Mouse (Mus musculus) testis, adult 2 months (tissue): Measurements from ENCODE around the gene OR5BS1P. TPM values are rescaled to one million over a fixed set of nuclear protein-coding genes. Genes with fewer than 3 reads are reported as not detected.
A peak's percentile ranks its signal among the peaks of the same experiment; 100 is the strongest.
"Not testable (repeated sequence)": the region's sequence is repeated elsewhere in the genome, so short reads cannot be mapped to it uniquely, and the experiment has no call there.

ENCODE experiments used
- H3K27ac ChIP-seq: fragments of 200-500 bp; 2 replicates; pipeline ENCODE4 v1.5.1; 2012; ENCODE audit warnings: low read depth, low read length; ENCODE audit not compliant: control insufficient read depth, insufficient read depth
- H3K27me3 ChIP-seq: fragments of 200-500 bp; 2 replicates; pipeline ENCODE4 v1.6.1; 2012; ENCODE audit warnings: mild to moderate bottlenecking, low read length, moderate library complexity; ENCODE audit not compliant: control insufficient read depth, insufficient read depth
- H3K36me3 ChIP-seq: fragments of 200-500 bp; 2 replicates; pipeline ENCODE4 v1.6.1; 2012; ENCODE audit warnings: mild to moderate bottlenecking, low read length; ENCODE audit not compliant: control insufficient read depth, insufficient read depth
- H3K4me1 ChIP-seq: fragments of 200-500 bp; 2 replicates; pipeline ENCODE4 v1.6.1; 2012; ENCODE audit warnings: low read length; ENCODE audit not compliant: control insufficient read depth, insufficient read depth
- H3K4me3 ChIP-seq: fragments of 200-500 bp; 2 replicates; pipeline ENCODE4 v1.5.1; 2012; ENCODE audit warnings: low read depth, mild to moderate bottlenecking, low read length, moderate library complexity, mixed read lengths; ENCODE audit not compliant: control insufficient read depth
- CTCF ChIP-seq: fragments of 200-500 bp; IDR thresholded peaks from 2 replicates; pipeline ENCODE4 v1.5.1; 2012; ENCODE audit warnings: low read depth, mild to moderate bottlenecking, inconsistent platforms, low read length, moderate library complexity; ENCODE audit not compliant: control insufficient read depth, insufficient read depth, insufficient replicate concordance
- POLR2A ChIP-seq: fragments of 200-500 bp; IDR thresholded peaks from 2 replicates; pipeline ENCODE4 v1.6.1; 2012; ENCODE audit warnings: low read depth, mild to moderate bottlenecking, inconsistent platforms, low read length, moderate library complexity; ENCODE audit not compliant: control insufficient read depth
- polyA plus RNA-seq: library from polyadenylated mRNA; depleted of rRNA; stranded (reverse); fragments of >200 nt; gene quantifications from 2 replicates; pipeline ENCODE4 v1.2.3, GENCODE M21; 2012; rRNA removed

Gene OR5BS1P
- polyA plus RNA-seq, result not detected in 2 replicates

GRCm38 (mm10) chr15:98469596-98469995 lies at the start of gene OR5BS1P:
TSS of gene OR5BS1P (plus strand) at chr15:98469896.
- H3K4me3 ChIP-seq, result no peak within 1 kb of the TSS
- no peaks in the 10 kb centered on the region for H3K27me3 ChIP-seq
- H3K27ac ChIP-seq, result no peak within 1 kb of the TSS
- TF ChIP-seq POLR2A, result no peak
- TF ChIP-seq CTCF, result no peak
- H3K36me3 ChIP-seq, result no peaks in the 10 kb centered on the region
- H3K4me1 ChIP-seq, result no peaks in the 10 kb centered on the region

DNA sequence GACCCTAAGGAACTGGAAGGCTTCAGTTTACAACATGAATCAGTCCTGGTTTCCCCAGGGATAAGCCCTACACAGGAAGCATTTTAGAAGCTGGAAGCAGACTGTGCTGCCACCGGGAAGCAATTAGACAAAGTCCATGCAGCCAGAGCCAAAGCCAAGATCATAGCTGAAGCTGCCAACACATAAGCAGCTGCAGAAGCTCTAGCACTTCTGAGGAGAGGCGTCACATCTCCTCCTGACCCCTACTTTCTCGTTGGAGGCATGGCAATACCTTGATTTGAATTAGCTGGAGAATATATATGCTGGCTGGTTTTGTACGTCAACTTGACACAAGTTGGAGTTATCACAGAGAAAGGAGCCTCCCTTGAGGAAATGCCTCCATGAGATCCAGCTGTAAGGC lies 48.8 kb upstream of the OR5BS1P start:
- H3K27ac ChIP-seq, result no peak overlapping the region
- no peak for TF ChIP-seq CTCF
- TF ChIP-seq POLR2A, result no peak
- H3K4me1 ChIP-seq, result peaks cover 5% of the 10 kb centered on the region; the same call in 1 of the 2 replicates
- H3K36me3 ChIP-seq, result no peaks in the 10 kb centered on the region
- no peaks in the 10 kb centered on the region for H3K27me3 ChIP-seq
- H3K4me3 ChIP-seq, result no peak overlapping the region

DNA sequence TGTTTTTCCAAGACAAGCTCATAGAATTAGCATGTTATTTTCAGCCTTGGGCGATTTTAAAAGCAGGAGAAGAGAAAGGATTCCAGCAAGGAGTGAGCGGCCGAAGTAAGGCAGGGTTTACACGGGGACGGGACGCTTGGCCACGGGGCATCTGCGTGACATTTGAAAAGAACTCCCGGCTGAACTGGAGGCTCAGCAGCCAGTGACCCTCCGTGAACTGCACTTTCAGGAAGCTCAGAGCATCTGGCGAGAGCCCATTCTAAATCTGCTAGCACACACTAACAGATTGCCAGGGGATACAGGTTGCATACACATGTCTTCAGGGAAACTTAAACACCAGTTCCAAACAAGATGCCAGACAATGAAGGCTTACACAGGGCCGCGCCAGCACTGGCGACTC lies 45.4 kb upstream of the OR5BS1P start:
- Histone ChIP-seq H3K4me1 (peaks cover 5% of the 10 kb centered on the region; the same call in 1 of the 2 replicates), H3K36me3 (no peaks in the 10 kb centered on the region), H3K4me3 (no peak overlapping the region), H3K27ac (no peak overlapping the region), H3K27me3 (no peaks in the 10 kb centered on the region)
- no peak for TF ChIP-seq CTCF
- no peak for TF ChIP-seq POLR2A

DNA sequence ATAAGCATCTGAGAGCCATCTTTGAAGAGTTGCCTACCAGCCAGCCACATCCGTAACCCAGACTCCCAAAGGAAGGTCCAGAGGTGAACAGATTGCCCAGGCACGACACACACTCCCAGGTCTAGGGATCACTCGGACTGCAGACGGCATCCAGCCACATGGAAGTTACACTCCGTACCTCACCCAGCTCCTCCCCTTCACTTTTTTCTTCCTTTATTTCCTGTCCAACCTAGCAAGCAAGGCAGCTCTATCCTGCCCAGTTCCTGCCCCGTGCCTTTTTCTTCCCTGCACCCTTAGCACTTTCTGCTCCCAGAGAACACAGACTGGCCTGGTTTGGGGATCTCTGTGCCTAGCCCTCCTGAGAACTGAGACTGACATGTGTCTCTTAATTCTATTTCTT lies 44.9 kb upstream of the OR5BS1P start:
- peaks cover 5% of the 10 kb centered on the region; the same call in 1 of the 2 replicates for H3K4me1 ChIP-seq
- H3K27ac ChIP-seq, result no peak overlapping the region
- TF ChIP-seq POLR2A (no peak), CTCF (no peak)
- H3K36me3 ChIP-seq, result no peaks in the 10 kb centered on the region
- H3K27me3 ChIP-seq, result no peaks in the 10 kb centered on the region
- no peak overlapping the region for H3K4me3 ChIP-seq

GRCm38 (mm10) chr15:98425188-98425587 lies 44.5 kb upstream of the OR5BS1P start:
- H3K27ac ChIP-seq, result no peak overlapping the region
- H3K4me1 ChIP-seq, result peaks cover 5% of the 10 kb centered on the region; the same call in 1 of the 2 replicates
- no peak for TF ChIP-seq CTCF
- TF ChIP-seq POLR2A, result no peak

DNA sequence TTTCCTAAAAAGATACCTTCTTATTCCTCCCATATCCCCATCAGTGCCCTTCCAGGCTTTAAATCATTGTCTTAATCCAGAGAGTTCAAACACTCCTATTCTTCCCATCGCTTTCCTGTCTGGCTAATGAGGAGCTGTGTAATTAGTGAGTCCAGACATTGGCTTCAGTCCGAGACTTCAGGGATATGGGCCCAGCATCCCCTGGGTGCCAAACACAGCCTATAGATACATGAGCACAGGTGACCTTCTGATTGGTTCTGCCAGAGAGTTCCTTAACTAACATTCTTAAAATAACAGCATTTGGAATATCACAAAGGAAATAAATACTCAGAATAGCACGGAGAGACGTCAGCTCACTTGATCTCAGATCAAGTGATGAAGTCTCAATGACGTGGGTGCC lies 38.8 kb upstream of the OR5BS1P start, which contains the start of gene Olfr282:
Gene Olfr282 (plus strand): TSS at position 301 of the 400 bp plus-strand sequence.
- H3K27ac ChIP-seq, H3K4me3 ChIP-seq, H3K36me3 ChIP-seq, H3K27me3 ChIP-seq, H3K4me1 ChIP-seq: not testable (repeated sequence)

More at GRCm38 (mm10) chr15:98425188-98425587, 44.5 kb upstream of the OR5BS1P start:
- Histone ChIP-seq H3K4me3 (no peak overlapping the region), H3K27me3 (no peaks in the 10 kb centered on the region), H3K36me3 (no peaks in the 10 kb centered on the region)

GRCm38 (mm10) chr15:98444561-98444960 lies 25.1 kb upstream of the OR5BS1P start:
- H3K4me1 ChIP-seq, result peaks cover 2% of the 10 kb centered on the region; the same call in 1 of the 2 replicates
- H3K27me3 ChIP-seq, result no peaks in the 10 kb centered on the region
- no peak for TF ChIP-seq CTCF
- no peak for TF ChIP-seq POLR2A
- no peak overlapping the region for H3K4me3 ChIP-seq
- H3K36me3 ChIP-seq, result no peaks in the 10 kb centered on the region
- no peak overlapping the region for H3K27ac ChIP-seq

DNA sequence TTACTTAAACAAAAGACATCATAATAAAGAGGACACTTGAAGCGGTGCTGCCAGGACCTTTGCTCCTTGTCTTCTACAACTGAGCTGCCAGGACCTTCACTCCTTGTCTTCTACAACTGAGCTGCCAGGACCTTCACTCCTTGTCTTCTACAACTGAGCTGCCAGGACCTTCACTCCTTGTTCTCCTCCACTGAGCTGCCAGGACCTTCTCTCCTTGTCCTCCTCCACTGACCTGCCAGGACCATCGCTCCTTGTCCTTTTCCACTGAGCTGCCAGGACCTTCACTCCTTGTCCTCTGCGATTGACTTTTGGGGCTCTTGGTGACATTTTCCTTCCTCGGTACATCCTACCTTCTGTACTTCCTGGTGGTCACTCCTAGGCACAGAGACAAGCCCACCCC lies 21.2 kb upstream of the OR5BS1P start:
- Histone ChIP-seq H3K4me3 (peak overlapping the region; percentile 18), H3K27me3 (no peaks in the 10 kb centered on the region), H3K4me1 (peaks cover 2% of the 10 kb centered on the region; the same call in 1 of the 2 replicates), H3K27ac (no peak overlapping the region), H3K36me3 (no peaks in the 10 kb centered on the region)
- TF ChIP-seq CTCF, result no peak
- TF ChIP-seq POLR2A, result no peak
